Mouse (Mus musculus): ENCODE measurements at regions not wholly inside any gene's neighbourhood (a gene's known extent, or its start where the extent isn't known, plus 50 kb on each side); places are given as distances from the start of the nearest gene placed in this dataset.

DNA sequence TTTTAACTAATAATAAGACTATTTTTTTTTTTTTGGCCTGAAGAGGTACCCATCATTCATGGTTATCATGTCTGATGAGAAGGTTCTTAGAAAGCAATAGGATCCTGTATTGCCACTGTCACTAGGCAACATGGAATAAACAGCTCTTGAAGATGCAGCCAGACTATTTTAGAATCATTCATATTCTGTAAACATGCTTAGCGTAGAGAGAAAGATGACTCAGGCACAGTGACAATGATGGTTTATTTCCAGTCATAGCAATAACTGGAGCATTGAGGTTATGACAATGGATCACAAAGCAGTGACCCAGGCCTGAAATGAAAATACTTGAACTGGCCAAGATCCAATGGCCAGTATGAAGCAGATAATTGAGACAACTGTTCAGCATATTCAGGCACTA is 283.3 kb upstream of the Lrrc3b start:
- DNase-seq (ENCODE audit: low read depth in 3 of 3, low spot score in 3 of 3) = no peak
- no peak for ATAC-seq (ENCODE audit: insufficient read depth)
- H3K9me3 ChIP-seq (ENCODE audit: control insufficient read depth, low read length) = no peaks in the 10 kb centered on the region
- no peaks in the 10 kb centered on the region for H3K27me3 ChIP-seq (ENCODE audit: control insufficient read depth, insufficient read depth, low read length)
- no peaks in the 10 kb centered on the region for H3K36me3 ChIP-seq (replicated peaks; ENCODE audit: control insufficient read depth, insufficient read depth, low read depth)
- H3K27ac ChIP-seq = no peak overlapping the region
- no peak overlapping the region for H3K4me3 ChIP-seq (ENCODE audit: insufficient read depth in 1 of 2, low read depth in 2 of 2, low read length in 2 of 2)
- no peak for TF ChIP-seq CTCF (IDR thresholded peaks at IDR 0.05; ENCODE audit: low read depth)
- no peak for TF ChIP-seq EP300 (IDR thresholded peaks at IDR 0.05; ENCODE audit: low read depth)
- H3K4me1 ChIP-seq (replicated peaks; ENCODE audit: control insufficient read depth in 2 of 2, insufficient read depth in 2 of 2, low read length in 1 of 2) = no peaks in the 10 kb centered on the region
- WGBS (ENCODE audit: insufficient replicate concordance) = 66% methylated on average over 1 of the region's 1 CpGs
- H3K9ac ChIP-seq (replicated peaks) = no peak overlapping the region
- H3K4me2 ChIP-seq (ENCODE audit: low read depth) = no peak overlapping the region

DNA sequence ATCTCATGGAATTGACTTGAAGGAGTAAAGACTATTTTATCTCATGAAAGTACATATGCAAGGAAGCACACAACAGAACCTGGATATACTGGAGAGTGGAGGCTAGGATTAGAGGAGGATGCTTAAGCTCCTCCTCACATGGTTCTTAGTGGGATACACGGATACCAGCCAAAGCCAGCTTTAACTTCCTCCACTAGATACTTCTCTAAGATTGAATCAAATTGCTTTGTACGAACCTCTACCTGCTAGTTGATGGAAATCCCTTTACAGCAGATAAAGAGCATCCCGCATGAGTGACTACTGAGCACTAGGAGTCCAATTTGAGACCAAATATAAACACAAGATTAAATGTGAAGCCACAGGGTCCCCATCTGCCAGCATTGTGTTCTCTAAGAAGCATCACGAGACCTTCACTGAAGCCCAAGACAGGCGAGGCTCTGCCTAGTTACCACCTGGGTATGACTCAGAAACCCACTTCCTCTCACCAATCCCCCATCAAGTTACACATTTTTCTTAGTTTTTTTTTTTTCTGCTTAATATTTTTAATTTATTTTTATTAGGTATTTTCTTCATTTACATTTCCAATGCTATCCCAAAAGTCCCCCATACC is 307.9 kb upstream of the Lrrc3b start:
- Histone ChIP-seq H3K36me3 (replicated peaks; ENCODE audit: control insufficient read depth, insufficient read depth, low read depth) (no peaks in the 10 kb centered on the region), H3K4me1 (replicated peaks; ENCODE audit: control insufficient read depth in 2 of 2, insufficient read depth in 2 of 2, low read length in 1 of 2) (no peaks in the 10 kb centered on the region), H3K27me3 (ENCODE audit: control insufficient read depth, insufficient read depth, low read length) (no peaks in the 10 kb centered on the region), H3K27ac (no peak overlapping the region), H3K9me3 (ENCODE audit: control insufficient read depth, low read length) (no peaks in the 10 kb centered on the region), H3K9ac (replicated peaks) (no peak overlapping the region), H3K4me3 (ENCODE audit: insufficient read depth in 1 of 2, low read depth in 2 of 2, low read length in 2 of 2) (no peak overlapping the region), H3K4me2 (ENCODE audit: low read depth) (no peak overlapping the region)
- no peak for ATAC-seq (ENCODE audit: insufficient read depth)
- WGBS (ENCODE audit: insufficient replicate concordance) = 38% methylated on average over 5 of the region's 5 CpGs
- no peak for DNase-seq (ENCODE audit: low read depth in 3 of 3, low spot score in 3 of 3)
- TF ChIP-seq EP300 (IDR thresholded peaks at IDR 0.05; ENCODE audit: low read depth) = no peak
- TF ChIP-seq CTCF (IDR thresholded peaks at IDR 0.05; ENCODE audit: low read depth) = no peak

DNA sequence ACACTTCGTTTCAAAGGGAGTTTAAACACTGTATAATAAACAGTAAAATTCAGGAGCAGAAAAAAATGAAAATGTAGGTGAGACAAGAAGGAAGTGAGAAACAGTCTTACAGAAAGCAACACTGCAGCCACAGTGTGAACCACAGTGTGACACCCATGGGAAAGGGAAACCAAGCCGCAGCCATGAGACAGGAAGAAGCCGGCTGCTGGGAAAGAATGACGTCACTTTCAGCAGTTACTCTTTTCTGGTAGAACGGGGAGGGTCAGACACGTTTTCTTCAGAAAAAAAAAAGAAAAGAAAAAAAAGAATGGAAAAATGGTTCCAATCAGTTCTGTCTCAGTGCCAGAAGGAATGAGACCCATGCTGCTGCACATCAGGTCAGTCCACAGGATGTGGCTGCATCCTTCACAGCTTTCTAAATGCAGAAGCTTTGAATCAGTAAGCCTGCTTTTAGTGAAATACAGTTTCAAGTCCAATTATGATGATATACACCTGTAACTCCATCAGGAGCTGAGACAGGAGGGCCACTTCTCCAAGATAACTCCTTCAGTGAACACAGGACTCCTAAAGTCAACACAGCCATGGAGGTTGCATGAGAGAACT is 331.2 kb upstream of the Lrrc3b start:
- Histone ChIP-seq H3K4me3 (ENCODE audit: insufficient read depth in 1 of 2, low read depth in 2 of 2, low read length in 2 of 2) (no peak overlapping the region), H3K9me3 (ENCODE audit: control insufficient read depth, low read length) (no peaks in the 10 kb centered on the region), H3K27me3 (ENCODE audit: control insufficient read depth, insufficient read depth, low read length) (no peaks in the 10 kb centered on the region), H3K27ac (no peak overlapping the region), H3K4me2 (ENCODE audit: low read depth) (no peak overlapping the region), H3K9ac (replicated peaks) (no peak overlapping the region), H3K36me3 (replicated peaks; ENCODE audit: control insufficient read depth, insufficient read depth, low read depth) (no peaks in the 10 kb centered on the region), H3K4me1 (replicated peaks; ENCODE audit: control insufficient read depth in 2 of 2, insufficient read depth in 2 of 2, low read length in 1 of 2) (no peaks in the 10 kb centered on the region)
- DNase-seq (ENCODE audit: low read depth in 3 of 3, low spot score in 3 of 3) = no peak
- no peak for TF ChIP-seq CTCF (IDR thresholded peaks at IDR 0.05; ENCODE audit: low read depth)
- no peak for TF ChIP-seq EP300 (IDR thresholded peaks at IDR 0.05; ENCODE audit: low read depth)
- WGBS (ENCODE audit: insufficient replicate concordance) = 34% methylated on average over 6 of the region's 6 CpGs
- ATAC-seq (ENCODE audit: insufficient read depth) = no peak

- Histone ChIP-seq H3K4me2 (ENCODE audit: low read depth) (no peak overlapping the region), H3K36me3 (replicated peaks; ENCODE audit: control insufficient read depth, insufficient read depth, low read depth) (no peaks in the 10 kb centered on the region), H3K27me3 (ENCODE audit: control insufficient read depth, insufficient read depth, low read length) (no peaks in the 10 kb centered on the region), H3K9ac (replicated peaks) (no peak overlapping the region), H3K27ac (no peak overlapping the region), H3K4me1 (replicated peaks; ENCODE audit: control insufficient read depth in 2 of 2, insufficient read depth in 2 of 2, low read length in 1 of 2) (no peaks in the 10 kb centered on the region), H3K9me3 (ENCODE audit: control insufficient read depth, low read length) (no peaks in the 10 kb centered on the region), H3K4me3 (ENCODE audit: insufficient read depth in 1 of 2, low read depth in 2 of 2, low read length in 2 of 2) (no peak overlapping the region)
- ATAC-seq (ENCODE audit: insufficient read depth) (no peak), DNase-seq (ENCODE audit: low read depth in 3 of 3, low spot score in 3 of 3) (no peak)
- TF ChIP-seq EP300 (IDR thresholded peaks at IDR 0.05; ENCODE audit: low read depth) (no peak), CTCF (IDR thresholded peaks at IDR 0.05; ENCODE audit: low read depth) (no peak)
- 60% methylated on average over 3 of the region's 3 CpGs for WGBS (ENCODE audit: insufficient replicate concordance)
These were observed 345.9 kb upstream of the Lrrc3b start for GRCm38 (mm10) chr14:15784727-15785126.

- Histone ChIP-seq H3K4me1 (replicated peaks; ENCODE audit: control insufficient read depth in 2 of 2, insufficient read depth in 2 of 2, low read length in 1 of 2) (no peaks in the 10 kb centered on the region), H3K4me2 (ENCODE audit: low read depth) (no peak overlapping the region), H3K36me3 (replicated peaks; ENCODE audit: control insufficient read depth, insufficient read depth, low read depth) (no peaks in the 10 kb centered on the region), H3K4me3 (ENCODE audit: insufficient read depth in 1 of 2, low read depth in 2 of 2, low read length in 2 of 2) (no peak overlapping the region), H3K9ac (replicated peaks) (no peak overlapping the region), H3K9me3 (ENCODE audit: control insufficient read depth, low read length) (no peaks in the 10 kb centered on the region), H3K27me3 (ENCODE audit: control insufficient read depth, insufficient read depth, low read length) (no peaks in the 10 kb centered on the region), H3K27ac (no peak overlapping the region)
- 34% methylated on average over 1 of the region's 1 CpGs for WGBS (ENCODE audit: insufficient replicate concordance)
- ATAC-seq (ENCODE audit: insufficient read depth) = no peak
- TF ChIP-seq EP300 (IDR thresholded peaks at IDR 0.05; ENCODE audit: low read depth) (no peak), CTCF (IDR thresholded peaks at IDR 0.05; ENCODE audit: low read depth) (no peak)
- no peak for DNase-seq (ENCODE audit: low read depth in 3 of 3, low spot score in 3 of 3)
These were observed 346.4 kb upstream of the Lrrc3b start for GRCm38 (mm10) chr14:15785230-15785629.

Measured in liver, embryonic 14.5 days (tissue).